Mouse (Mus musculus): ENCODE measurements around the gene Gm16867. TPM values are rescaled to one million over a fixed set of nuclear protein-coding genes. Genes with fewer than 3 reads are reported as not detected.
"Not testable (repeated sequence)": the region's sequence is repeated elsewhere in the genome, so short reads cannot be mapped to it uniquely, and the experiment has no call there.

The Gm16867 gene
- polyA plus RNA-seq, 1 experiment from 2014 or later: not detected

- H3K9ac ChIP-seq (ENCODE audit: low read length); DNase-seq (ENCODE audit: low spot score); H3K27ac ChIP-seq (ENCODE audit: low read depth, low read length); H3K4me2 ChIP-seq (ENCODE audit: low read depth, low read length, severe bottlenecking); H3K4me1 ChIP-seq (replicated peaks; ENCODE audit: control insufficient read depth, insufficient read depth, low read length); H3K27me3 ChIP-seq (ENCODE audit: control insufficient read depth, insufficient read depth, low read length); H3K9me3 ChIP-seq (ENCODE audit: control insufficient read depth, low read length); ATAC-seq (replicated peaks; ENCODE audit: low FRiP score); H3K4me3 ChIP-seq (ENCODE audit: low read depth, low read length); H3K36me3 ChIP-seq (ENCODE audit: control insufficient read depth, insufficient read depth, low read length): not testable (repeated sequence)
- WGBS: no CpG with 5 or more reads among the region's 2 CpGs
These were observed 17.6 kb upstream of the Gm16867 start for GRCm38 (mm10) chr14:69520810-69521209.

- not testable (repeated sequence) for H3K27me3 ChIP-seq (ENCODE audit: control insufficient read depth, insufficient read depth, low read length); H3K27ac ChIP-seq (ENCODE audit: low read depth, low read length); H3K4me1 ChIP-seq (replicated peaks; ENCODE audit: control insufficient read depth, insufficient read depth, low read length); H3K9me3 ChIP-seq (ENCODE audit: control insufficient read depth, low read length); H3K9ac ChIP-seq (ENCODE audit: low read length); ATAC-seq (replicated peaks; ENCODE audit: low FRiP score); DNase-seq (ENCODE audit: low spot score); H3K36me3 ChIP-seq (ENCODE audit: control insufficient read depth, insufficient read depth, low read length); H3K4me2 ChIP-seq (ENCODE audit: low read depth, low read length, severe bottlenecking); H3K4me3 ChIP-seq (ENCODE audit: low read depth, low read length)
- no CpG with 5 or more reads among the region's 2 CpGs for WGBS
These were observed 9.3 kb upstream of the Gm16867 start, which contains the start of gene Gm27179 for GRCm38 (mm10) chr14:69512449-69512848. Gm27179 (minus strand) TSS chr14:69512549.

GRCm38 (mm10) chr14:69507000-69507399 lies 3.8 kb upstream of the Gm16867 start:
- not testable (repeated sequence) for DNase-seq (ENCODE audit: low spot score); H3K27me3 ChIP-seq (ENCODE audit: control insufficient read depth, insufficient read depth, low read length); H3K4me2 ChIP-seq (ENCODE audit: low read depth, low read length, severe bottlenecking); ATAC-seq (replicated peaks; ENCODE audit: low FRiP score); H3K9me3 ChIP-seq (ENCODE audit: control insufficient read depth, low read length); H3K36me3 ChIP-seq (ENCODE audit: control insufficient read depth, insufficient read depth, low read length); H3K4me1 ChIP-seq (replicated peaks; ENCODE audit: control insufficient read depth, insufficient read depth, low read length); H3K4me3 ChIP-seq (ENCODE audit: low read depth, low read length); H3K9ac ChIP-seq (ENCODE audit: low read length); H3K27ac ChIP-seq (ENCODE audit: low read depth, low read length)
- WGBS: no CpG with 5 or more reads among the region's 1 CpGs

- DNase-seq (ENCODE audit: low spot score): not testable (repeated sequence)
These were observed 567 bp downstream of the Gm16867 start for GRCm38 (mm10) chr14:69502440-69503150.

GRCm38 (mm10) chr14:69496259-69496658 lies 6.9 kb downstream of the Gm16867 start:
- not testable (repeated sequence) for H3K36me3 ChIP-seq (ENCODE audit: control insufficient read depth, insufficient read depth, low read length)

More at GRCm38 (mm10) chr14:69502440-69503150, 567 bp downstream of the Gm16867 start:
- H3K27ac ChIP-seq (ENCODE audit: low read depth, low read length); H3K4me2 ChIP-seq (ENCODE audit: low read depth, low read length, severe bottlenecking); H3K27me3 ChIP-seq (ENCODE audit: control insufficient read depth, insufficient read depth, low read length); H3K4me3 ChIP-seq (ENCODE audit: low read depth, low read length); H3K9ac ChIP-seq (ENCODE audit: low read length); H3K9me3 ChIP-seq (ENCODE audit: control insufficient read depth, low read length); H3K36me3 ChIP-seq (ENCODE audit: control insufficient read depth, insufficient read depth, low read length); H3K4me1 ChIP-seq (replicated peaks; ENCODE audit: control insufficient read depth, insufficient read depth, low read length): not testable (repeated sequence)
- peak; percentile 79 for ATAC-seq (replicated peaks; ENCODE audit: low FRiP score)
- no CpG with 5 or more reads among the region's 73 CpGs for WGBS

DNA sequence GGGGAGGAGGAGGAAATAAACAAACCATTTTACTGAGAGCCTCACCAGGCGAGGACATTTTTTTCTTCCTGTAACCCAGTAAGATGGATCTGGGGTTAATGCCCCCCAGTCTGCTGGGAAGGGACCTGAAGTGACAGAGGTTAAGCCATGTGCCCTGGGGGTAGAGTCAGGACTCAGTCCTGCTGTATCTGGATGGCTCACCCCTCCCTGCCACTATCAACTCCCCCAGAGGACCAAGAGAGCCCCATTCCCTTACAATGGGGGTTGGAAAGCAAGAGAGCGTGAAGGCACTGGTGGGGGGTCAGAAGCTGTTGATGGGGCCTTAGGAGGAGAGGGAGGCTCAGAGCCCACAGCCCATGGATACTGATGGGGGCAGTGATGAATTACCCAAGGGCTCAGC lies 8.2 kb downstream of the Gm16867 start:
- not testable (repeated sequence) for H3K4me1 ChIP-seq (replicated peaks; ENCODE audit: control insufficient read depth, insufficient read depth, low read length); ATAC-seq (replicated peaks; ENCODE audit: low FRiP score)
- no CpG with 5 or more reads among the region's 2 CpGs for WGBS

More at GRCm38 (mm10) chr14:69496259-69496658, 6.9 kb downstream of the Gm16867 start:
- H3K4me1 ChIP-seq (replicated peaks; ENCODE audit: control insufficient read depth, insufficient read depth, low read length); H3K9me3 ChIP-seq (ENCODE audit: control insufficient read depth, low read length); H3K4me2 ChIP-seq (ENCODE audit: low read depth, low read length, severe bottlenecking); H3K27me3 ChIP-seq (ENCODE audit: control insufficient read depth, insufficient read depth, low read length); H3K4me3 ChIP-seq (ENCODE audit: low read depth, low read length); ATAC-seq (replicated peaks; ENCODE audit: low FRiP score); DNase-seq (ENCODE audit: low spot score); H3K9ac ChIP-seq (ENCODE audit: low read length); H3K27ac ChIP-seq (ENCODE audit: low read depth, low read length): not testable (repeated sequence)

GRCm38 (mm10) chr14:69494522-69494921 lies 8.6 kb downstream of the Gm16867 start:
- H3K27me3 ChIP-seq (ENCODE audit: control insufficient read depth, insufficient read depth, low read length); H3K4me2 ChIP-seq (ENCODE audit: low read depth, low read length, severe bottlenecking); H3K36me3 ChIP-seq (ENCODE audit: control insufficient read depth, insufficient read depth, low read length); ATAC-seq (replicated peaks; ENCODE audit: low FRiP score); H3K9me3 ChIP-seq (ENCODE audit: control insufficient read depth, low read length); DNase-seq (ENCODE audit: low spot score); H3K9ac ChIP-seq (ENCODE audit: low read length); H3K27ac ChIP-seq (ENCODE audit: low read depth, low read length); H3K4me1 ChIP-seq (replicated peaks; ENCODE audit: control insufficient read depth, insufficient read depth, low read length); H3K4me3 ChIP-seq (ENCODE audit: low read depth, low read length): not testable (repeated sequence)
- no CpG with 5 or more reads among the region's 3 CpGs for WGBS

More for the DNA sequence above, 8.2 kb downstream of the Gm16867 start:
- not testable (repeated sequence) for H3K9me3 ChIP-seq (ENCODE audit: control insufficient read depth, low read length); H3K4me3 ChIP-seq (ENCODE audit: low read depth, low read length); H3K27me3 ChIP-seq (ENCODE audit: control insufficient read depth, insufficient read depth, low read length); DNase-seq (ENCODE audit: low spot score); H3K9ac ChIP-seq (ENCODE audit: low read length); H3K4me2 ChIP-seq (ENCODE audit: low read depth, low read length, severe bottlenecking); H3K27ac ChIP-seq (ENCODE audit: low read depth, low read length); H3K36me3 ChIP-seq (ENCODE audit: control insufficient read depth, insufficient read depth, low read length)

DNA sequence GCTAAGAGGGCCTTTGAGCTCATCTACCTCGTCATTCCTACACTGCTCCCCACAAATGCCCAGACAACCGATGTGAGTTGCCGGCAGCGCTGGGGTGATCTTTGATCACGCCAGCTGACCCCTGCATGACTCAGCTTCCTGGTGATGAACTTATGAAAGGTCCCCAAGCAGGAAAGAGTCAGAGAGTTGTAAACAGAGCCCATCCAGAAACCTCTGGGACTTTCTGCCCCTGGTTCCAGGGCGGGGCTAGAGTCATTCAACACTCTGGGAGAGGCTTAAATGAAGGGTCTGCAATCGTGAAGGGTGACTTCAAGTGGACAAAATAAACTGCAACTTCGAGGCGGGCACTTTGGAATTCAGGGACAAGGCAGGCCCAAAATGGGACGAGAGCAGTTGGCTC lies 15.2 kb downstream of the Gm16867 start:
- not testable (repeated sequence) for H3K9me3 ChIP-seq (ENCODE audit: control insufficient read depth, low read length); H3K9ac ChIP-seq (ENCODE audit: low read length); H3K4me3 ChIP-seq (ENCODE audit: low read depth, low read length); H3K4me2 ChIP-seq (ENCODE audit: low read depth, low read length, severe bottlenecking); H3K27ac ChIP-seq (ENCODE audit: low read depth, low read length); DNase-seq (ENCODE audit: low spot score); ATAC-seq (replicated peaks; ENCODE audit: low FRiP score); H3K36me3 ChIP-seq (ENCODE audit: control insufficient read depth, insufficient read depth, low read length); H3K27me3 ChIP-seq (ENCODE audit: control insufficient read depth, insufficient read depth, low read length); H3K4me1 ChIP-seq (replicated peaks; ENCODE audit: control insufficient read depth, insufficient read depth, low read length)
- WGBS: no CpG with 5 or more reads among the region's 10 CpGs

Data from forebrain, embryonic 11.5 days (tissue).